Mouse (Mus musculus) c-Kit-positive CD71-positive TER-119-negative erythroid progenitor cells, embryonic 14.5 days (primary cell): Measurements from ENCODE around the gene Olfr1047.
"Not testable (repeated sequence)": the region's sequence is repeated elsewhere in the genome, so short reads cannot be mapped to it uniquely, and the experiment has no call there.

Experiments used
- DNase-seq: peaks from one replicate; pipeline ENCODE4 v3.0.0-alpha.2; 2013; ENCODE audit warnings: low read depth

Olfr1047 gene

GRCm38 (mm10) chr2:86231301-86231700 lies at the start of gene Olfr1047:
Olfr1047 (minus strand) TSS chr2:86231401.
- no peak for DNase-seq

GRCm38 (mm10) chr2:86278988-86279387 lies 47.8 kb upstream of the Olfr1047 start, which contains the start of gene Olfr1051:
Olfr1051 (minus strand) TSS chr2:86279088.
- DNase-seq: not testable (repeated sequence)

GRCm38 (mm10) chr2:86258228-86258627 lies 27.0 kb upstream of the Olfr1047 start, which contains the start of gene Olfr1049:
Olfr1049 (minus strand) TSS chr2:86258328.
- not testable (repeated sequence) for DNase-seq

GRCm38 (mm10) chr2:86240189-86240588 lies 9.0 kb upstream of the Olfr1047 start, which contains the start of gene Olfr1048:
Olfr1048 (minus strand) TSS chr2:86240289.
- DNase-seq: no peak

GRCm38 (mm10) chr2:86219214-86219613 lies 12.0 kb downstream of the Olfr1047 start, which contains the start of gene Olfr1046:
Olfr1046 (minus strand) TSS chr2:86219314.
- DNase-seq: no peak

- no peak for DNase-seq
Measured at GRCm38 (mm10) chr2:86202909-86203308, 28.3 kb downstream of the Olfr1047 start, which contains the start of gene Olfr1045. Olfr1045 (minus strand) TSS chr2:86203009.

GRCm38 (mm10) chr2:86195863-86196262 lies 35.3 kb downstream of the Olfr1047 start:
- DNase-seq: no peak

GRCm38 (mm10) chr2:86185583-86185982 lies 45.6 kb downstream of the Olfr1047 start, which contains the start of gene Olfr52:
Olfr52 (minus strand) TSS chr2:86185683.
- DNase-seq: no peak

GRCm38 (mm10) chr2:86179950-86180349 lies 51.3 kb downstream of the Olfr1047 start:
- no peak for DNase-seq

GRCm38 (mm10) chr2:86177720-86178119 lies 53.5 kb downstream of the Olfr1047 start, which contains the start of gene Olfr1044:
Olfr1044 (minus strand) TSS chr2:86177820.
- no peak for DNase-seq
